Mouse (Mus musculus) adrenal gland, adult (tissue): ENCODE measurements around the gene Sdk1.
A peak's percentile ranks its signal among the peaks of the same experiment; 100 is the strongest.
"Not testable (repeated sequence)": the region's sequence is repeated elsewhere in the genome, so short reads cannot be mapped to it uniquely, and the experiment has no call there.

Experiments used
- DNase-seq, 2 experiments: peaks; one replicate each; pipeline ENCODE4 v3.0.0; 2022 to 2023; ENCODE audit warnings: low spot score in 1 of 2; ENCODE audit not compliant: inconsistent age in 2 of 2

Gene Sdk1

GRCm38 (mm10) chr5:141631641-141632040 lies 390.4 kb downstream of the Sdk1 start:
- DNase-seq: no peak

GRCm38 (mm10) chr5:141633271-141633670 lies 392.0 kb downstream of the Sdk1 start:
- no peak for DNase-seq

- DNase-seq: no peak
These were observed 395.1 kb downstream of the Sdk1 start for GRCm38 (mm10) chr5:141636406-141636805.

DNA sequence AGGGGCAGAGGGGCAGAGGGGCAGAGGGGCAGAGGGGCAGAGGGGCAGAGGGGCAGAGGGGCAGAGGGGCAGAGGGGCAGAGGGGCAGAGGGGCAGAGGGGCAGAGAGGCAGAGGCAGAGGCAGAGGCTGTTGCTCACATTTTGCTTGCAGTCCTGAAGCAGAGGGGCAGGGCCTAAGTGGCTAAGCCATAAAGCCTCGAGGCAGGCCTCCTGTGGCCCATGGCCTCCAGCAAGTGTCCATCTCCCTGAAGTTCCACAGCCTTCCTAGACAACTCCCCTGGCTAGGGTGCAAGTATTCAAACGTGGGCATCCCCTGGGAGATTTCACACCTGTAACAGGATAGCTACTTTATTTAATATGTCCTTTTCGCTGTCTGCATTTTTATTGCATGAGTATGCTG lies 395.8 kb downstream of the Sdk1 start:
- DNase-seq: not testable (repeated sequence)

- DNase-seq: no peak
These were observed 404.4 kb downstream of the Sdk1 start for GRCm38 (mm10) chr5:141645671-141646070.

- DNase-seq: no peak
These were observed 405.3 kb downstream of the Sdk1 start for GRCm38 (mm10) chr5:141646621-141647020.

DNA sequence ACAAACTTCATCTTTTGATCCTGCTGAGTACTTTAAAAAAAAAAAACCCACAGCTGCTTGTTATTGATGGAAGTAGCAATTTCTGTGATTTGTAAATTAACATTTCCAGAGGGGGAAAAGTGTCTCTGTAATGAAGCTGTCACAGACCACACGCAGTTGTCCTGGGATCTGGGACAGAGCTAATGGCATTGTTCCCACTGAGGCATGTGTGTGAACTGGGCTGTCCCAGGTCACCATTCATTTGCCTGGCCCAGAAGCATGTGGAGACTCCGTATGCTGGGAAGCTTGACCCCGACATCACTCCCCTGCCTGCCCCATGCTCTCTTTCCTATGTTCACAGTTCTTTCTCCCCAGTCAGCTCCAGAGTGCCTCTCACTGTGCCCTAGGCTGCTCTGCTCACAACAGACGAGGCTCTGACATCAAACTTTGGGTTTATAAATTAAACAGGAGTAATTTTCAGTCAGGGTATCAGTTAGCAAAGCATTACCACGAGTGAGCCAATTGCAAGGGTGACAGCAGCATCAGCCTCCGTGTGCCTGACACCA lies 408.6 kb downstream of the Sdk1 start:
- DNase-seq: no peak

GRCm38 (mm10) chr5:141651690-141652377 lies 410.5 kb downstream of the Sdk1 start:
- no peak for DNase-seq

- peak; percentile 36 to 72 for DNase-seq
These were observed 435.1 kb downstream of the Sdk1 start for GRCm38 (mm10) chr5:141676371-141676770.

DNA sequence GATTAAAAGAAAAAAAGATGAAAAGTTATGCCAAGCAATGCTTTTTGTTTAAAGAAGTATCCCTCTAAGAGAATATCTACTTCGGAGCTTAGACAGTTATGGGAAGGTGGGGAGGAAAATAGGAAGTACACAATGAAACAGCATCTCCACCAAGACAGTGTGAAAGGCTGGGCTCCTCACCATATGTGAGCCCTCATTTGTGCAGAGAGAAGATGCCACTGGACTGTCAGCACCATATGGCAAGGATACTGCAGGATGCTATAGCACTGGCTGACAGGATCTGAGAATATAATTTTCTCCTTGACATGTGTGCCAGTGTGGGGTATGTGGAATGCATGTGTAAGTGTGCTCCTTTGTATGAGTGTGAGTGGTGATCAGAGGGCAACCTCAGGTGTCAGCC lies 435.7 kb downstream of the Sdk1 start:
- no peak for DNase-seq

GRCm38 (mm10) chr5:141677841-141678240 lies 436.6 kb downstream of the Sdk1 start:
- peak; percentile 66 to 81 for DNase-seq

DNA sequence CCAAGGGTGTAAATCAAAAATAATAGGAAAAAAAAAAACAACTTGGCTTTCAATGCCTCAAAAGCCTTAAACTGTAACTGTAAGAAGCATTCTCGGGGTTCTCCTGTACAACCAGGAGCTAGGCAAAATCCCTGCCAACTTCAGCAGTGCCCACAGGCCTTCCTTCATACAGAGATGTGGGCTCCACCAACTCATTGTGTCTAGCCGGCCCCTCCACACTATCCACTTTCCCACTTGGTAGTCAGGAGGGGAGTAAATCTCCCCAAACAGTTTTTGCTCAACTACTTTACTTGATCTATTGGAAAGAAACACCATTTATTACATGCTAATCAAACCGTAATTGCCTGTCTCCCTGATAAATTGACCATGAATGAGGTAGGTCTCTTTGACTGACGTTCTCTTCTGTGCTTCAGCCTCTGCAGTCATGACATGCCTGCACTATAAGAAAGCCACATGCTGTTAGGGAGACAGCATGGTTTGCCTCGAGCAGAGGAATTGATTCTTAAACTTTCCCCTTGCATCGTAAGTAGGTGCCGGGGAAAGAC lies 445.7 kb downstream of the Sdk1 start:
- DNase-seq: no peak

DNA sequence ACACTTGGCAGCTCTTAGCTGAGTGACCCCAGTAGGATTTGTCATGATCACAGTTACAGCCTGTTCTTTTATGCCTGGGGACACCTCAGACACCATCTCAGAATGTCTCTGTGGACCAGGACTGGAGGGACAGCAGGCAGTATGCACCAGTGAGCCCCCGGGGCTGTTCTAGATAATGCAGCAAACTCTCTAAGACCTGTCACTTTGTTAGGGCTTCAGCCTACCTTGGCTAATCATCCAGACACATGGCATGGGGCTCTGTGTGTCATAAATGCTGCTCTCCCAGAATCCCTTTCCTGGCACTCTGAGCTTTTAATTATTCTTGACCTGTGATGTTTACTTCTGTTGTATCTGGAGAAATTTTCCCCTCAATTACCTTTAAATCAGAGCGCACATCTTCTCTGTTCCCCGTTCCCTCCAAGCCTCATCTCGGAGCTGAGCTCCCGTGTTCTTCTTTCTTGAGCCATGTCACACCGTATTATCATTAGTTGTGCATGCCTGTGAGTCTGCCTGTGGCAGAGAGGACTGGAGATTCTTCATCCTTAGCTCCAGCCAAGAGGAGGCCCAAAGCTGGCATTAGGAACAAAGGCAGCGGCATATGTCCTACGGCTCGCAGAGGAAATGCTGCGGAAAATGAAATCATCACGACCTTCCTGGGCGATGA lies 448.3 kb downstream of the Sdk1 start:
- no peak for DNase-seq

GRCm38 (mm10) chr5:141691482-141691975 lies 450.2 kb downstream of the Sdk1 start:
- peak; percentile 69 to 85 for DNase-seq

- no peak for DNase-seq
These were observed 452.4 kb downstream of the Sdk1 start for GRCm38 (mm10) chr5:141693716-141694115.

DNA sequence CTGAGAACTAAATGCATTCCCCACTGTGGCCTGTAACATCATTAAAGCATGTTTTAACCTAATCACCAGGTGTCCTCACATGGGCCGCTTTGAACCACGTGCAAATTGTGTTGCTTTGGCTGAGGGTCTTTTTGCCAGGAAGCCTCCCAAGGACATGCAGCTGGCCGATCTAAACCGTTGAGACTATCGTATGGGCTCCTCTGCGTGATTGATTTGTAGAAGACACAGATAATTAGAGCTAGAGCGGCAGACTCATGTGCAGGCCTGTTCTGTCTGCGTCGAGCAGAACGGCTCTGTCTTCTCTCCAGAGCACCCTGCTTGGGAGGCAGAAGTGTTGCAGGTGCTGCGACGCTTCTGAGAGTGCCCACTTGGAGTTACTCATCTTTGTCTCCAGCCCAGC lies 453.6 kb downstream of the Sdk1 start:
- DNase-seq: no peak

GRCm38 (mm10) chr5:141698406-141698805 lies 457.1 kb downstream of the Sdk1 start:
- no peak for DNase-seq

DNA sequence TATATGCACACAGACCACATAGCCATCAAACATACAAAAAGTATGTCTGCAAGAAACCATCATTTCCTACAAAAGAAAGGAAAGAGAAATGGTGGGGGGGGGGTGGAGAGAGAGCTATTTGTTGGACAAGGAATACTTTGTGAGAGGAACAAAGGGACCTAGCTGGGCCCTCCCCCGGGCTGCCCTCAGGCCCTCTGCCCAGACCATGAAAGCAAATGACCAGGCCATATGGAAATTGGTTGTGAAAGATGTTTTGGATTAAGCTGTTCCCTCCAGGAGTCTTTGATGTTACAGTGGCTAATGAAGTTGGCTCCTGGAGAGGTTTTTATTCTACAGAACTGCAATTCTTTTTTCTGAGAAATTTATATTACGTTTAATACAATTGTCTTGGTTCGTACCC lies 479.5 kb downstream of the Sdk1 start:
- DNase-seq: no peak

- peak; percentile 24 to 35 for DNase-seq
These were observed 486.7 kb downstream of the Sdk1 start for GRCm38 (mm10) chr5:141727968-141728367.

DNA sequence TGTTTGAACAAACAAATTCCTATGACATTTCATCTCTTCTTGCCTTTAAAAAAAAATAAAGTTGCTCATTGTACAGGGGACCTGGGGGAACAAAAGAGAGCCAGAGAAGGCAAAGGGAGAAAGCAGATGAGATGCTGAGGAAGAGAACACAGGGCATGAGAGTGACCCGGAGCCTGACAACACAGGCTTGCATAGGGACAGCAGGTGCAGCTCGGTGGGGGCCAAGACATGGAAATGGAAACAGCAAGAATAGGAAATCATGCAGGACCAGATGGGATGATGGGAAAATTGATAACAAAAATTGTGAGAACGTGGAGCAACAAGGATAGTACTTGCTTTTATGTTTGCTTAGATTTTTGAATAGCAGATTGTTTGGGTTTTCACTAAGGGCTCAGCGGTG lies 488.7 kb downstream of the Sdk1 start:
- no peak for DNase-seq

DNA sequence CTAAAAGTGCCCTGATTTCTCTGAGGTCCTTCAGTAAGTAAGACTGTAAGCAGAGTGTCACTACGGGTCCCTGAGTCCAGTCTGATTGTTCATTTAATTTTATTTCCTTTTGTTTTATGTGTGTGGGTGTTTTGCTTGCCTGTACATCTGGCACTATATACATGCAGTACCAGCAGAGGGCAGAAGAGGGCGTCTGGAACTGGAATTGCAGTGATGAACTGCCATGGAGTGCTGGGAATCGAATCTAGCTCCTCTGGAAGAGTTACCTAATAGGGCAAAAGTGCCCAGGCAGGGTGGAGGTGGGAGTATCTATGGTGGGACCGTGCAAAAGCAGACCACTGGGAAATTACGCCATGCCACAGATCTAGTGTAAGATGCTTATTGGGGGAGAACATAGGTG lies 497.4 kb downstream of the Sdk1 start:
- no peak for DNase-seq

DNA sequence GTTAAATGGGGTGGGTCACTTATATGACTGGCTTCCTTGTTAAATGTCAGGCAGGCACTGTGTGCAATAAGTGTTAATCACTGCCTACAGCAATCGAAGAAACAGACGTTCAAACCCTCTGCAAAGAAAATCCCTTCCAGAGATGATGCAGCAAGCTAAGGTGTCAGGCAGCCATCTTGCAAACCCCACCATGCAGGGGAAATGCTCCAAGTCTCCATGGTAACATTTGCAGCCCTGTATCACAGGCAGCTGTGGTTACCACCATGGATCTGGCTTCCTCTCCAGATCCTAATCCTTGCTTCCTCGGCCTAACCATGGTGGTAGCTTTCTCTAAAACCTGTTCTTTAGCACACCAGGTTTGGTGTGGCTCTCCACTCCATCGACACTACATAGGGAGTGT lies 507.5 kb downstream of the Sdk1 start:
- no peak for DNase-seq
